Mouse (Mus musculus) adrenal gland, adult 18-20 months (tissue): ENCODE results near the gene Man2a1. TPM values are rescaled to one million over a fixed set of nuclear protein-coding genes. Genes with fewer than 3 reads are reported as not detected.

Experiments
- DNase-seq, 2 experiments: peaks; one replicate each; pipeline ENCODE4 v3.0.0; 2021 to 2022; ENCODE audit warnings: low spot score in 2 of 2
- long read RNA-seq, 2 experiments: library from polyadenylated mRNA; stranded (forward); transcript quantifications; one replicate each; pipeline ENCODE4 v2.0.0; 2021
- total RNA-seq, 2 experiments: library from RNA; stranded (reverse); gene quantifications; 1 replicate in 1 of 2; 2 replicates in 1 of 2; pipeline ENCODE4 v1.2.3; 2021

Man2a1 gene
- 100 to 1,000 TPM; 105 to 174 TPM for total RNA-seq
- long read RNA-seq, experiment 1, full-length matches to known transcripts, result 1 of 6 reads
- long read RNA-seq, experiment 1, partial matches to known transcripts, result 4 of 6 reads
- long read RNA-seq, experiment 1, other reads (novel, unspliced or antisense), result 1 of 6 reads
- long read RNA-seq, experiment 2, full-length matches to known transcripts, result 2 of 25 reads
- long read RNA-seq, experiment 2, partial matches to known transcripts, result 23 of 25 reads
- long read RNA-seq, experiment 2, other reads (novel, unspliced or antisense), result 0 of 25 reads

GRCm38 (mm10) chr17:64600372-64601090 is at the start of gene Man2a1:
Gene Man2a1, plus strand, starts transcription at chr17:64600736.
- peak; percentile 90 for DNase-seq

- DNase-seq, result no peak
Measured at GRCm38 (mm10) chr17:64553358-64553757, 47.2 kb upstream of the Man2a1 start.

- no peak for DNase-seq
Measured at GRCm38 (mm10) chr17:64554901-64555300, 45.6 kb upstream of the Man2a1 start.

GRCm38 (mm10) chr17:64556661-64557445 is 43.7 kb upstream of the Man2a1 start:
- no peak for DNase-seq

GRCm38 (mm10) chr17:64558994-64559540 is 41.5 kb upstream of the Man2a1 start:
- no peak for DNase-seq

GRCm38 (mm10) chr17:64566435-64566834 is 34.1 kb upstream of the Man2a1 start:
- DNase-seq, result no peak

- DNase-seq, result no peak
Measured at GRCm38 (mm10) chr17:64567546-64567945, 33.0 kb upstream of the Man2a1 start.

GRCm38 (mm10) chr17:64573981-64574380 is 26.6 kb upstream of the Man2a1 start:
- no peak for DNase-seq

GRCm38 (mm10) chr17:64575240-64575639 is 25.3 kb upstream of the Man2a1 start:
- peak; percentile 15 to 27 for DNase-seq

GRCm38 (mm10) chr17:64577485-64577884 is 23.1 kb upstream of the Man2a1 start:
- no peak for DNase-seq

- DNase-seq, result no peak
Measured at GRCm38 (mm10) chr17:64578346-64578745, 22.2 kb upstream of the Man2a1 start.

GRCm38 (mm10) chr17:64579696-64580095 is 20.8 kb upstream of the Man2a1 start:
- no peak for DNase-seq

GRCm38 (mm10) chr17:64581133-64581532 is 19.4 kb upstream of the Man2a1 start:
- DNase-seq, result no peak

- no peak for DNase-seq
Measured at GRCm38 (mm10) chr17:64581962-64582361, 18.6 kb upstream of the Man2a1 start.

GRCm38 (mm10) chr17:64590483-64590882 is 10.1 kb upstream of the Man2a1 start:
- DNase-seq, result no peak

- no peak for DNase-seq
Measured at GRCm38 (mm10) chr17:64591366-64591765, 9.2 kb upstream of the Man2a1 start.

GRCm38 (mm10) chr17:64592355-64592754 is 8.2 kb upstream of the Man2a1 start:
- DNase-seq, result no peak

GRCm38 (mm10) chr17:64592788-64593187 is 7.7 kb upstream of the Man2a1 start:
- no peak for DNase-seq

GRCm38 (mm10) chr17:64597770-64598169 is 2.8 kb upstream of the Man2a1 start:
- DNase-seq, result no peak

GRCm38 (mm10) chr17:64599916-64600315 is 620 bp upstream of the Man2a1 start:
- no peak for DNase-seq

GRCm38 (mm10) chr17:64601091-64601750 is 685 bp downstream of the Man2a1 start:
- peak; percentile 68 to 72 for DNase-seq
